Mouse (Mus musculus): Measurements from ENCODE around the gene Foxs1.

DNA sequence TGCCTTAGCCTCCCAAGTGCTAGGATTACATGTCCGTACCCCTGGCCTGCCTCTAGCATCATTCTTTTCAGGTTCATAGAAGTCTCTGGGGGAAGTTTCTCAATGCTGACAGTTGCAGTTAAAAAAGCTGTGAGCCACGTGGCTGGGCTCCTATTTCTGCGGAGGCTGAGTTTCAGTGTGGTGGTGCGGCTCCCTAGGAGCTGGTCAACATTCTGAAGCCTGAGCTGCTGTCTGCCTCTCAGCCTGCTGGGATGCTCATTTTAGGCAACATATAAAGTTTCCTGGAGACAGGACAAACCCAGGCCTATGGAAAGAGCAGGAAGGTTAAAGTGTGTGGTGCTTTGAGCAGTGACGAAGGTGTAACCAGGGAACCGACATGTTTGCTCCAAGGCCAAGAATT, 34.0 kb downstream of the Foxs1 start:
- TF ChIP-seq CTCF (IDR thresholded peaks at IDR 0.05; ENCODE audit: extremely low read depth, insufficient read depth, low read length) (no peak), POLR2A (IDR thresholded peaks at IDR 0.05; ENCODE audit: extremely low read depth, insufficient read depth, low read length) (no peak)

Measured in cortical plate, adult 2 months (tissue).